Mouse (Mus musculus) ES-Bruce4 (cell line): ENCODE measurements around the gene Slc22a6.

Experiments
- CTCF ChIP-seq: IDR thresholded peaks from one replicate; pipeline ENCODE4 v1.8.1; 2011; ENCODE audit warnings: low read depth, low read length
- EP300 ChIP-seq: IDR thresholded peaks from 2 replicates; pipeline ENCODE4 v1.6.1; 2011; ENCODE audit warnings: low read depth, low read length; ENCODE audit not compliant: insufficient read depth

DNA sequence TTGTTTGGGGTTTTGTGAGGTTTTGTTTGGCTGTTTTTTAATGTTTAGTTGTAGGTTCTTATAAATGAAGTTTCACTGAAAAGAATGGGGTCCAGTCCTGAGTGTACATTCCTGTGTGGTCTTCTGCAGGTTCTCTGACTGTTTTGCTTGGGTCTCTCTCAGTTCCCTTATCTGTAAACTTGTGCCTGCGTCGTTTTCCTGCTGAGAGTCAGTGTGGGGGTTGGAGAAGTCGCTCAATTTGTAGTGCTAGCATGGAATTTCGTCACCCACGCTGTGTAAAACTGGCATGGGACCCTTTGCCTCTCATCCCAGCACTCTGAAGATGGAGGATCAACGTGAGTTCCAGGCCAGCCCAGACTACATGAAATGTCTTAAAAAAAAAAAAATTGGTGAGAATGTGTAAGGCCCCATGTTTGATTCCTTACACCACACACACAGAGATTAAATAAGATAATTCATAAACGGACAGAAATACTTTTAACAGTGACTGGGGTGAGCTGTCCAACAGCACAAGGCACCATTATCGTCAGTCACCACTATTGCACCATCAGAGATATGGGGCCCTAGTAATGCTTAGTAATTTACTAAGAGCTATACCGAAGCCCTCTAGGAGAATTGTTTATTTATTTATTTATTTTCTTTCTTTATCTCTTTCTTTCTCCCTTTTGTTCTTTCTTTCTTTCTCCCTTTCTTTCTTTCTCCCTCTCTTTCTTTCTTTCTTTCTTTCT, 55.7 kb downstream of the Slc22a6 start:
- TF ChIP-seq CTCF (no peak), EP300 (no peak)
